Mouse (Mus musculus) spleen, adult 2 months (tissue): ENCODE measurements around the gene 6030498E09Rik.

Experiments used
- CTCF ChIP-seq: fragments of 200-500 bp; IDR thresholded peaks from 2 replicates; pipeline ENCODE4 v1.5.1; 2011; ENCODE audit warnings: mild to moderate bottlenecking, inconsistent platforms; ENCODE audit not compliant: insufficient read depth, insufficient read length, insufficient replicate concordance; ENCODE audit errors: extremely low read depth
- POLR2A ChIP-seq: fragments of 200-500 bp; IDR thresholded peaks from 2 replicates; pipeline ENCODE4 v1.6.1; 2011; ENCODE audit warnings: low read depth, low read length, inconsistent platforms

- TF ChIP-seq CTCF, result no peak
- TF ChIP-seq POLR2A, result no peak
Observed at GRCm38 (mm10) chrX:38734916-38735880, 37.3 kb upstream of the 6030498E09Rik start.
